Mouse (Mus musculus): ENCODE results near the gene Dnajb6.

The Dnajb6 gene

DNA sequence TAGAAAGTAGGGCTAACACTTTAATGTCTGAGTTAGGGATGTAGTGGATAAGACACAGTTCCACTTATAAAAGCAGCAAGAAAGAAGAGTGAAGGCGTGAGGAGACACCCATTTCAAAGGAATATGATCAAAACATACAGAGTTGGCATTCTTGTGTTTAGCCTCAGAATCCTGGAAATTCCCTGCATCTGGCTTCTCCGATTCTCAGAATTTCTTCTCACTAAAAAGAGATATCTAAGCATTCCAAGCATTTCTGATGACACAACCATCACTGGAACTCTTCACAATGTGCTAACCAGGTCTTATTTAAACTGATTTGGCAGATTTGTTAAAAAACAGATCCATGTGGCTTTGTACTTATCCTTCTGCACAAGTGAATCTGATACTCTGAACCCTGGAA, 112.6 kb downstream of the Dnajb6 start:
- DNase-seq (ENCODE audit: low read depth, low spot score) = no peak

- no peak for DNase-seq (ENCODE audit: low read depth, low spot score)
These were observed 116.9 kb downstream of the Dnajb6 start for GRCm38 (mm10) chr5:29852376-29852775.

- DNase-seq (ENCODE audit: low read depth, low spot score) = no peak
These were observed 117.5 kb downstream of the Dnajb6 start for GRCm38 (mm10) chr5:29853035-29853434.

- no peak for DNase-seq (ENCODE audit: low read depth, low spot score)
These were observed 118.9 kb downstream of the Dnajb6 start for GRCm38 (mm10) chr5:29854376-29854775.

GRCm38 (mm10) chr5:29854971-29855370, 119.5 kb downstream of the Dnajb6 start:
- DNase-seq (ENCODE audit: low read depth, low spot score) = no peak

DNA sequence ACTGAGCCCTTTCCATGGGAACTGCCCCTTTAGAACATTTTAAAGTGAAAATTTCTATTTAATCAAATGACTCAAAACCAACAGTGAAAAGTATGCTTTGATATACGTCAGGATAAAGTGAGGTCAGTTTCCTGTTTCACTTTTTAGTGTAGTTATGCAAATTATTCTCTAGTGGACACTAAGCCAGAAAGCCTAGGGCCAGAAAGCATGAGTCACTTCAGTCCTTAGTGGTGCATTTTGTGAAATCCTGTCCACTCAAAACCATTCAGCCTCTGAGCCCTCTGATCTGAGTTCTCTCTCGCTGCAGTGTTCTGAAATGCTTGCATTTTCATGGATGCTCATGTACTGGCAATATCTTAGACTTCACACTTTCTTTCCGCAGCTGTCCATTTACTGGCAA, 126.0 kb downstream of the Dnajb6 start:
- DNase-seq (ENCODE audit: low read depth, low spot score) = no peak

- DNase-seq (ENCODE audit: low read depth, low spot score) = no peak
These were observed 126.9 kb downstream of the Dnajb6 start for GRCm38 (mm10) chr5:29862388-29862787.

DNA sequence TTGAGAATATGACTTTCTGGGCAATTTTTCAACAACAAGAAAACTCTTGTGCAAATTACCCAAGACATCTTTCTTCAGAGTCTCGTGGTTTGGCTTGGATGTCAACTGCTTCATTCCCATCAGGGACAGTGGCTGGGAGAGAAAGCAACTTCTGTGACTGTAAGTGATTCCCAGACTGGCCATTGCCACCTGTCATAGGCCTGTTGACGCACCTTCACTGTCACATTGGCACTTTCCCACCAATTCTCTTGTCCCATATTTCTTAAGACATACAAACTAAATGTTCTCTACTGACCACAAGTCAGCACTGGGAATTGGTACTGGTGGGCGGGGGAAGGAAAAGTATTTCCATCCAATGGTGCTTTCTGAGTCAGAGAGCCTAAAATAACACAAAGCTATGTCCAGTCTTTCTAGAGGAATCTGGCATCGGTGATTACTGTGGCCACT, 128.8 kb downstream of the Dnajb6 start:
- DNase-seq (ENCODE audit: low read depth, low spot score) = no peak

- DNase-seq (ENCODE audit: low read depth, low spot score) = no peak
These were observed 129.5 kb downstream of the Dnajb6 start for GRCm38 (mm10) chr5:29864994-29865393.
